Mouse (Mus musculus) right cerebral cortex, postnatal 25 days (tissue): Measurements from ENCODE around the gene Slc17a7.
"Not testable (repeated sequence)": the region's sequence is repeated elsewhere in the genome, so short reads cannot be mapped to it uniquely, and the experiment has no call there.

Source experiments
- DNase-seq: peaks from one replicate; pipeline ENCODE4 v3.0.0; 2022

Slc17a7 gene

DNA sequence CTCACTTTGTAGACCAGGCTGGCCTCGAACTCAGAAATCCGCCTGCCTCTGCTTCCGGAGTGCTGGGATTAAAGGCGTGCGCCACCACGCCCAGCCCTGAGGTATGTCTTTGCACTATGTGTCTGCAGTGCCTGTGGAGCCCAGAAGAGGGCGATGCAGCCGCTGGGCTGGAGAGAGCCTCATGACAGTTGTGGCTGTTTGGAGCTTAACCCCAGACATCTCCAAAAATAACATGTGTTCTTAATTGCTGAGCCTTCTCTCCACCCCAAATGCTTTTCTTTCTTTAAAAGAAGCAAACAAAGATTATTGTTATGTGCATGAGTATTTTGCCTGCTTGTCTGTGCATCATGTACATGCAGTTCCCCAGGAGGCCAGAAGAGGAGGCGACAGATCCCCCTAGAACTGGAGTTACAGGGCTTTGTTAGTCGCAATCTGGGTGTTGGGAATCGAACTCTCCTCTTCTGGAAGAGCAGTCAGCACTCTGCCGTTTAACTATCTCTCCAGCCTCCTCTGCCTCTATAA is 8.7 kb upstream of the Slc17a7 start:
- no peak for DNase-seq

DNA sequence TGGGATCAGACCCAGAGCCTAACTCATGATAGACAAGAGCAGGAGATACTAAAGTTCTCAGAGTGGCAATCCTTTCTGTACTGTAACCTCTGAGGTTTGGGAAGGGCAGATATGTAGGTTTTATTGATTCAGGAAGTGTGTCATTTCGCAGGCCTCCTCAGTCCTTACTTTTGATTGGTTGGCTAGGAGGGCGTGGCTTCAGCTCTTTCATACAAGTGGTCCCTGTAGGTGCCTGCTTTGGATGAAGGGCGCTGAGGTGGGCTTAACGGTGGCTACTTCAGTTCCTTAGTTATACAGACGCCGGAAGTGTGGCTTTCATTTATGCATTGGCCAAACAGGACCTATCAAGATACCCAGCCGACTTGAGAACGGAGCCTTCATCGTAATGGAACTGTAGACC is 8.2 kb upstream of the Slc17a7 start:
- DNase-seq = no peak

DNA sequence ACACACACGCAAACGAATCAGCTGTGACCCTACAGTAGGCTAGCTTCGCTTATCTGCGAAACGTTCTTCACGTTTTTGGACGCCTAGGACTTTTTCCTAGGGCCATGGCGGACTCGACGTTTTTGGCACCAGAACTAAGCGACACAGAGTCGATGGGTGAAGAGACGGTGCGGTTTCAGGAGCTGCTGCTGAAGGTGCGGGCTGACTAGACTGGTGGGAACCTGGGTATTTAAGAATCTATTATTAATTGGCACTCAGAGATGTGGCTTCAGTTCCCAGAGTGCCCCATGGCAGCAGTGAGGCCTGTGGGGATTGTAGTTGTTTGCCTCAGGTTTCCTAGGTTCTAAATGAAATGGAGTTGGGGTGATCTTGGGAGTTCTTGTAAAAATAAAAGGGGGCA is 7.5 kb upstream of the Slc17a7 start:
- no peak for DNase-seq

DNA sequence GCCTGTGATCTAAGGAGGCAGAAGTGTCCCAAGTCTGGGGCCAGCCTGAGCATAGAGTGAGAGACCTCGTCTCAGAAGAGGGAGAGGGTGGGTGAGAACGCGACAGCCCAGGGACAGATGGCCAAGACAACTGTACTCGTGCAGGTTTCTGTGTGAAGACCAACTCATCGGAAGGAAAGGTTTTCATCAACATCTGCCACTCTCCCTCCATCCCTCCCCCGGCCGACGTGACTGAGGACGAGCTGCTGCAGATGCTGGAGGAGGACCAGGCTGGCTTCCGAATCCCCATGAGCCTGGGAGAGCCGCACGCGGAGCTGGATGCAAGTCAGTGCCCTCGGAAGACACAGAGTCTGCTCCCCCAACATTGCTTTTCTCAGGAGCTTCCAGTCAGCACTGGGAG is 6.3 kb upstream of the Slc17a7 start:
- DNase-seq = peak; percentile 60

DNA sequence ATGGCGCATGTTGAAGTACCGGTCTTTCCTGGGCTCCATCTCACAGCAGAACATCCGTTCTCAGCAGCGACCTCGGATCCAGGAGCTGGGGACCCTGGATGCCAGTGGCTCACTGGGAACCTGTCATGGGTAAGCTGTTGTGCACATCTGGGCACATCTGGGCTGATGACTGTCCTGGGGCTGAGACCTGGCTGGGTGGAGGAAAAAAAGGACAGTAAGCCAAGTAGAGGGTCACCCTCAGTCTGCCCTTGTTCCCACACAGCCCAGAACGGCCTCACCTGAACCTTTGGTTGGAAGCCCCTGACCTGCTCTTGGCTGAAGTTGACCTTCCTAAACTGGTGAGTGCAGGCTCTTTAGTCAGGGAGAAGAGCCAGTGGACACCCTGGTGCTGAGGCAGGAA is 4.8 kb upstream of the Slc17a7 start:
- DNase-seq = no peak

DNA sequence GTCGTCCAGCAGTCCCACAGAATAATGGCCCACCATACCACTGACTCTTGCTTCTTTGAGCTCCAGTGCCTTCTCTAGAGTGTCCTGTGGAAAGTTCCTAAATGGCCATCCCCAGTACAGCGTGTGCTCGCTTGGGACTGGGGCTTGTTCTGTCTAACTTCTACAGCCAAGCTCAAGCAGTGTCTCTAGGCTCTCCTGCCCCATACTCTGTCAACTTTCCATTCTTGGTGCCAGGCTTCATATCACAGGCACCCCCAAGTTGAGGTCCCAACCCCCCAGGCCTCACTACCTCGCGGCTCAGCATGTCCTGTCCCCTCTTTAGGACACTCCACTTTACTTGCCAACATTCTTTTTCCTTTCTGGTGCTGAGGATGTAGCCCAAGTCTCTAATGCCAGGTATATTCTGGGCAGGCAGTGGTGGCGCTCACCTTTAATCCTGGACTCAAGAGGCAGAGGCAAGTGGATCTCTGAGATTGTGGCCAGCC is 3.4 kb upstream of the Slc17a7 start:
- no peak for DNase-seq

DNA sequence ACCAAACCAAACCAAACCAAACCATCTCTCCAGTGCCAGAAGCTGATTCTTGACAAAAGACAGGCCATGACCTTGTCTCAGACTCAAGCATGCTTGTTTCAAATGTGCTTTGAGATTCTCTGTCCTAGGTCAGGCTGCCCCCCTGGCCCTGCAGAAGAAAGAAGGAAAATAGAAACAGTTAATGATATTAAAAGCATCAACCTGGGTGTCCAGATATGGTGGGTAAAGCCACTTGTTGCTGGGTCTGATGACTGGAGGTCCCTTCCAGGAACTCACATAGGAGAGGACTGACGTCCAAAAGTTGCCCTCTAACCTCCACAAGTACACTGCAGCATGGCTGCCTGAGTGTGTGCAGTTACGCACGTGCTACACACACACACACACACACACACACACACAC is 2.9 kb upstream of the Slc17a7 start:
- DNase-seq = no peak

DNA sequence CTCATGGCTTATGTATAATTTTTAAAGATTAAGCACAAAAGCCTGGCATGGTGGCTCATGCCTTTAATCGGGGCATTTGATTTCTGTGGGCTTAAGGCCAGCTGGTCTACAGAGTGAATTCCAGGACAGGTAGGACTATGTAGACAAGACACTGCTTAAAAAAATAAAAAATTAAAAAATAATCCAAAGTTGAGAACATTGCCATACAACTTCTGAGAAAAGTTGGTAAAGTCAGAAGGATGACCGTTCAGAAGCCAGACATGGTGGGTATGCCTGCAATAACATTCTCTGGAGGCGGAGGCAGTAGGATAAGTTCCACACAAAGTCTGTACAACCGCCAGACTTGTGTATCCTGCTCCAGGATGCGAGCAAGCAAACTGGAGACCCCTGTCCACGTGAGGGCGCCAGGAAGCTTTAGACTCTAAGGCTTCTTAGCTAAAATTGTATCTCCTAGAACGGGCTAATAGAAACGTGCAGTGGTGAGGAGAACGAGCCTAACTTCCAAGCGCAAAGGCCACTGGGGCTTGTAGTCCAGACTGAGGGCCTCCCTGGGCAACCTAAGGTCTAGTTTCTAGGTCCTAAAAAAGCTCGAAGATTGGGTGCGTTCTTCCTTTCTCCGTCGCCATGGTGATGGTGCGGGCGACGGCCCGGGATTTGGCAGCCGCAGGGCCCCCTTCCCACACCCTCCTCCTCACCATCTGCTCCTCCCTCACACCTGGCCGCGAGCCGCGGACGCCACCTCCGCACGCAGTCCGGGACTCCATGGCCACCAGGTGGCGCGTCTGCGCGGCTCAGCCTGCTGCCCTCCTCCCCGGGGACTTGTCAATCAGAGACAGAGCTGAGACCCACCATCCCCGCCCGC is 1.9 kb upstream of the Slc17a7 start:
- peak; percentile 96 for DNase-seq

DNA sequence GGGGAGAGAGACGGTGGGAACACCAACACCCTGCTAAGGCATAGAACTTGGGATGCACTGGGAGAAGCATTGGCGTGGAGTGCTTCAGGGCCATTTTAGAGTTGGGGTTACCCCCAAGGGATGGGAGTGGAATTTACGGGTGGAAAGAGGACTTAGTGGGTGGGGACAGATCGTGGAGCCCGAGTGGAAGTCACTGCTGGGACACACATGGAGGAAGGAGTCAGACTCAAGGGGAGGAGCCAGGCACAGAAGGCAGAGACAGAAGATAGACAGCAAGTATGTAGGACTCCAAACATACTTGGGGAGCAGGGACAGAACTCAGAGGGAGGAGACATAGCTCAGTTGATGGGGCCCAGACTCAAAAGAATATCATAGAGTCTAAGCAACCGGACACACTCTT is 1.2 kb upstream of the Slc17a7 start:
- DNase-seq = no peak

DNA sequence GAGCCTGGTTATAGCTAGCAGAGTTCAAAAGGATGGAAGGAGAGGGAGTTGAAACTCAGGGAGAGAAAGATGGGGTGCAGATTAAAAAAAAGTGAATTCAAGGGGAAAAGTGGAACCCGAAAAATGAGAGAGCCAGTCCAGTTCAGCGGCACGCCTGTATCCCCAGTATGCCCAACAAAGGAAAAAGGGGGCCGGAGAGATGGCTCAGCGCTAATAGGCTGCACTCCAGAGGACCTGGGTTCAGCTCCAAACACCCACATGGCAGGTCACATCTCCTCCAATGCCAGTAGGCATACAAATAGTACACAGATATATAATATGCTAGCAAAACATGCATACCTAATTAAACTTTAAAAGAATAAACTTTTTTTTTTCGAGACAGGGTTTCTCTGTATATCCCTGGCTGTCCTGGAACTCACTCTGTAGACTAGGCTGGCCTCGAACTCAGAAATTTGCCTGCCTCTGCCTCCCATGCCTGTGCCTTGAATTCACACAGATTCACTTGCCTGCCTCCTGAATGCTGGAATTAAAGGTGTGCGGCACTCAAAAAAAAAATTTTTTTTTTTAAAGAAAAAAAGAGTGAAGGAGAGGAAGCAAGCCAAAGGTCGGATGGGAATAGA is 643 bp upstream of the Slc17a7 start:
- no peak for DNase-seq

DNA sequence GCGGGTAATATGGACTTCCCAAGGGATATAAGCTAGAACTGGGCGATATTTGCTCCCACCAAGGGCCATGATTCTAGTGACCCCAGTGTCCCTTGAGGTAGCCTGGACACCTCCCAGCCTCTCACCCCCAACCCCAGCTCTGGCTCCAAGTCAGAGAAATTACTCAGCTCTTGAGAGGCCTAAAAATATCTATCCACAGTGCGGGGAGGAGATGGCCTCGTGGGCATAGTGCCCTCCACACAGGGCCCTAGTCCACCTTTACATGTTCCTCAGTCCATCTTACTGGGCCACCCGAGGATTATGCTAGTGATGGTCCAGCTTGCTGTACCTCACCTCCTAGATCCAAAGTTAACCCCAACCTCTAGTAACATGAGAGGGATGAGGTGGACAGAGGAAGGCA is 1.1 kb downstream of the Slc17a7 start:
- DNase-seq = no peak

DNA sequence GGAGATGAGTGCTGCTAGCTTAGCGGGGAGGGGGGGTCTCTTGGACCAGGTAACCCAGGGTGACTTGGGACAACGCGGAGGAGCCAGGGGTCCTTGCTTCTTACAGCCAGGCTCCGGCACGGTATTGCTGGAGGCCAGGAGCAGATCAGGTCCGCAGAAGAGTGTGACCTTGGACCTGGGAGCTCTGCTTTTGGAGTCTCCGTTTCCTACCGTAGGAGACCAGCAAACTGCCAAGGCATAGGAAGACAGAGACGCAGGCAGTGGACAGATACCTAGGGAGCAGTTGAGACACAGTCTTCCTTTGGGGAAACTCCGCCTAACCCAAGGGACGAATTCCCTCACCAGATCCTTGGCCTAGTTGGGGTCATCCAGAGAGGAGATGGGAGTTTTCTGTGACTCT is 2.0 kb downstream of the Slc17a7 start:
- no peak for DNase-seq

DNA sequence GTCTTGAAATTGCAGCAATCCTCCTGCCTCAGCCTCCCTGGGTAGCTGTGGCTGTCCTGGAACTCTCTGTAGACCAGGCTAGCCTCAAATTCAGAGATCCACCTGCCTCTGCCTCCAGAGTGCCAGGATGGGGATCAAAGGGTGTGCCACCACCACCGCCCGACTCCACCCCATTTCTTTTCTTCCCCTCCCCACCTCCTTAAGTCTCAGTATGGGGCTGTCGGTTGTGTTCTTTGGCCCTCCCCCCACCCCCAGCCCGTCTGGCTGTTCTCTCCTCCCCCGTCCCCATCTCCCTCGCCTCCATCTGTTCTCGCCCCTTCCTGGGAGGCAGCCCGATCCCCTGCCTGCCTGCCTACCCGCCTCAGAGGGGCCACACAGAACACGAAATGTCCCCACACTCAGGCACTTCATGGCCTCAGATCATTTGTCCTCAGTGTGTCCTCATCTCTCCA is 3.2 kb downstream of the Slc17a7 start:
- DNase-seq = peak; percentile 74

DNA sequence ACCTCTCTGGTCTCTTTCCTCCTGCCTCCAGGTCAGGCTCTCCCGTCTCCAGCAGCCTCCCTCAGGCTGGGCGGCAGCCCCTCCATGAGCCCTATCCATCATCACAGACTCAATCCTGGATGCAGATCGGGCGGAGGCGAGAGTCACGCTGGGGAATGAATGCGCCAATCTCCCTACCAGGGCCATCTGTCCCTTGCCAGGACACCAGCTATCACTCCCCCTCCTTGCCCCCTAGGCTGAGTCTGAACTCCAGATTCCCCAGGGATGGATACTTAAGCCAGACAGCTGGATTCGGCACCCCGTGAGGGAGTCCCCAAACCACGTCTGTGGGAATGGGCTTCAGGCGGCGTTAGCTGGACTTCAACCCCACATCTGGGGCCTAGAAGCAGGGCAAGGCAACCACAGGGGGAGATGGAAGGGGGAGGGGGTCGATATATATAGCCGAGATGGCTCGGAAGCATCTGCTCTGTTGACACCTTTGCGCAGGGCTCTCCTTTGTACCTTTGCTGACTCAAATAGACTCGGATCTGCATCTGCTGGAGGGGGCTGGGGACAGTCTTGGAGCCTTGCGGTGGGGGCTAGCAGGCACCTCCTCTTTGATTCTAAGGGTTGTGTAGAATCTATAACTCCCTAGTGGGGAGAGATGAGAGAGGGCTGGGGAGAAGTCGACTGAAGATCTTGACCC is 4.2 kb downstream of the Slc17a7 start:
- DNase-seq = peak; percentile 57

DNA sequence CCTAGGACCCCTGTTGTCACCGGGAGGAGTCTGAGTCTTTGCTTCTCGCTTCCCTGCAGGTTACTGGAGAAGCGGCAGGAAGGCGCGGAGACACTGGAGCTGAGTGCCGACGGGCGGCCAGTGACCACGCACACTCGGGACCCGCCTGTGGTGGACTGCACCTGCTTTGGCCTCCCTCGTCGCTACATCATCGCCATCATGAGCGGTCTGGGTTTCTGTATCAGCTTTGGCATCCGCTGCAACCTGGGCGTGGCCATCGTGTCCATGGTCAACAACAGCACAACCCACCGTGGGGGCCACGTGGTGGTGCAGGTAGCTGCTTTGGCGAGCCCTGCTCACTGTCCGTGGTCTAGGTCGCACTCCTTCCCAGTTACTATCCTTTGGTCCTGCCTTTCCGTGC is 4.9 kb downstream of the Slc17a7 start:
- DNase-seq = no peak

DNA sequence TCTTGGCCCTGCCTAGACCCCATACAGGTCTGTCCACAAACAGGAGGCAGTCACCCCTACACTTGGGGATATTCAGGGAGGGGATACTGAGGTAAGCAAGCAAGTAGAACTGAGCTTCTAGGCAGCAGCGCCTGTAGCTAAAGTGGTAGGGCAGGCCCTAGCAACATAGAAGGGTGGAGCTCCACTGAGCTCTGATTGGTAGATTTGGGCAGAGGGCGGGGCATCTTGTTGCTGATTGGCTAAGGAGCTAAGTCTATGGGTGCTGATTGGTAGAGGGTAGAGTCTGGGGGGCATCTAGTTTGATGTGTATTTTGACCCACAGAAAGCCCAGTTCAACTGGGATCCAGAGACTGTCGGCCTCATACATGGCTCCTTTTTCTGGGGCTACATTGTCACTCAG is 5.7 kb downstream of the Slc17a7 start:
- peak; percentile 66 for DNase-seq

DNA sequence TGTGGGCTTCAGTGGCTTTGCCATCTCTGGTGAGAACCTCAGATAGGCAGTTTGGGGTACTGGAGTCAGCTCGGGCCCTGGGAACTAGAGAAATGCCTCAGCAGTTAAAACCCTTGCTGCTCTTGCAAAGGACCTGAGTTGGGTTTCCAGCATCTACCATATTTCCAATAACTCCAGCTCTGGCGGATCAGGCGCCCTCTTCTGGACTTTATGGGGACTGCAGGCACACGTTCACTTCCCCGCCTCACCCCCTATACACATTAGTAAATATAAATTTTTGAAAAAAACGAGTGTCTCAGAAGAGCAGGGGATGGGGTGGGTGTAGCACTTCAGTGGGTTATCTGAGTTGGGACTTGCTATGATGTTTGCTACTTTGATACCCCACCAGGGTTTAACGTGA is 9.2 kb downstream of the Slc17a7 start:
- no peak for DNase-seq

DNA sequence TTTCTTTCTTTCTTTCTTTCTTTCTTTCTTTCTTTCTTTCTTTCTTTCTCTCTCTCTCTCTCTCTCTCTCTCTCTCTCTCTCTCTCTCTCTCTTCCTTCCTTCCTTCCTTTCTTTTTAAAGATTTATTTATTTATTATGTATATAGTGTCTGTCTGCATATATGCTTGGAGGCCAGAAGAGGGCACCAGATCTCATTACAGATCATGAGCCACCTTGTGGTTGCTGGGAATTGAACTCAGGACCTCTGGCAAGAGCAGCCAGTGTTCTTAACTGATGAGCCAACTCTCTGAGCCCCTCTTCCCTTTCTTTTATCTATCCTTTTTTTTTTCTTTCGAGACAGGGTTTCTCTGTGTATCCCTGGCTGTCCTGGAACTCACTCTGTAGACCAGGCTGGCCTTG is 10.0 kb downstream of the Slc17a7 start:
- DNase-seq = not testable (repeated sequence)

DNA sequence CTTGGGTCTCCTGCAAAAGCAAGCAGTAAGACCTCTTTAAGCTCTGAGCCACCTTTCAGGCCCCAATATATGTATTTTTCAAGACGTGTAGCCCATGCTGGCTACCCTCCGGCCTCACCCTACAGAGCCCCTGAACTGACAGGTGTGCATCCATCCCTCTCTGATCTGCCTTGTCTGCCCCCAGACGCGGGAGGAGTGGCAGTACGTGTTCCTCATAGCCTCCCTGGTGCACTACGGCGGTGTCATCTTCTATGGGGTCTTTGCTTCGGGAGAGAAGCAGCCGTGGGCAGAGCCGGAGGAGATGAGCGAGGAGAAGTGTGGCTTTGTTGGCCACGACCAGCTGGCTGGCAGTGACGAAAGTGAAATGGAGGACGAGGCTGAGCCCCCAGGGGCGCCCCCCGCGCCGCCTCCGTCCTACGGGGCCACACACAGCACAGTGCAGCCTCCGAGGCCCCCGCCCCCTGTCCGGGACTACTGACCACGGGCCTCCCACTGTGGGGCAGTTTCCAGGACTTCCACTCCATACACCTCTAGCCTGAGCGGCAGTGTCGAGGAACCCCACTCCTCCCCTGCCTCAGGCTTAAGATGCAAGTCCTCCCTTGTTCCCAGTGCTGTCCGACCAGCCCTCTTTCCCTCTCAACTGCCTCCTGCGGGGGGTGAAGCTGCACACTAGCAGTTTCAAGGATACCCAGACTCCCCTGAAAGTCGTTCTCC is 11.0 kb downstream of the Slc17a7 start:
- no peak for DNase-seq

DNA sequence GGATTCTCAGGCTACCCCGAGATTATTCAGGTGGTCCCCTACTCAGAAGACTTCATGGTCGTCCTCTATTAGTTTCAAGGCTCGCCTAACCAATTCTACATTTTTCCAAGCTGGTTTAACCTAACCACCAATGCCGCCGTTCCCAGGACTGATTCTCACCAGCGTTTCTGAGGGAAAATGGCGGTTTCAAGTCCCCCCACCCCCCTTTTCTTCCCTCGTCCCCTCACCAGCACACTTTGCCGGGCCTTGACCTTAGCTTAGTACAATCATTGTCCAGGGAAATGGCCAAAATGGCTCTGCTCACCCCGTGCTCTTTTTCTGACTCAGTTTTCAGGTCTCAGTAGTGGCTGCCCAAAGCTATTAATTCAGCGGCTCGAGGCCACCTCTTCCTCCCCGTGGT is 11.6 kb downstream of the Slc17a7 start:
- DNase-seq = no peak

DNA sequence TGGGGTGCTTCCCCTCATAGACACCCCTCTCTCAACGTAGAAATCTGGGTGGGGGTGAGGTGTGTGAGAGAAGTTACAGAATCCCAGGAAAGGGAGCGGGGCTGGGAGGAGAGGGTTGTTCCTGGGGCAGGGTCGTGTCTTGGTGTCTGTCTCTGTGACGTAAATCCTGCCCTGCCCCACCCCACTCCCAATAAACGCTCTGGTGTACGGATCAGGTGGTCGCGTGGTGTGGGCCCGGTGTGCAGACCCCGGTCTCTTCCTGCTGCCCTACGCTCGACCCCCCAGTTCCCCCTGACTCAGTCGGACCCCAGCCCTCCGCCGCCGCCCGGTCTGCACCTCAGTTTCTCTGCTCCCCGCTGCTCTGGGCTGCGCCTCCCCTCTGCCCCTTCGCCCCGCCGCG is 12.2 kb downstream of the Slc17a7 start:
- no peak for DNase-seq

DNA sequence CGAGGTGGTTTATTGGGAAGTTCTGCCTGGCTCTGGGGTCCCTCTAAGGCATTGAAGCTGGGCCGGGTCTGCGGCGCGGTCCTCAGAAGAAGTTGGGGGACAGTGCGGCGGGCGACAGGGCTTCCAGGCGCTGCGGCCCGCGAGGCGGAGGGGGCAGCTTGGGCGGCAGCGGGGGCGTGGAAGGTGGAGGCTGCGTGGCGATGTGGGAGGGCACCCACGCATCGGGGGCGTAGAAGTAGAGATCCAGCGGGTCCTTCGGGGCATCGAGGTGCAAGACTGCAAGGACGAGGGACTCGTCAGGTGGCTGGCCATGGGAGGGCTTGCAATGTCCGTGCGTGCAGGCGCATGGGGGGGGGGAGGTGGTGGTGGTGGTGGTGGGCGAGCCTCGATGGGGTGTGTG is 12.6 kb downstream of the Slc17a7 start:
- DNase-seq = no peak

DNA sequence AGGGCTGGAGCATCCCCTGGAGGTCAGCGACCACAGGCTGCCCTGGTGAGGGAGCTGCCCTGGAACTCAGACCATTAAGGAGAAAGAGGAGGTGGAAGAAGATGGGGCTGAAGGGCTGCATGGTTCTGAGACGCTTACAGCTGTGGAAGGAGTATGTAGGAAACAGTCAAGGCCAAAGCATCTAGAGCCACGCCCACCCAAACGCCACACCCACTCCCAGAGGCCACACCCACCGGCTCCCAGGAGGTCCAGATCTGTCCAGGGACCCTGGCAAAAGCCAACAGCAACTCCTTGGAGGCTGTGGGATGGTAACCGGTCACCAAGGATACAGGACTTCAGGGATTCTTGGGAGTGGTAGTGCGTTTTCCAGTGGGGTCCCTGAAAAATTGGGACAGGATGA is 14.8 kb downstream of the Slc17a7 start:
- no peak for DNase-seq
